Mouse (Mus musculus) inflammation-experienced regulatory T-cells, adult 6 months (primary cell): ENCODE results near the gene Insr. TPM values are rescaled to one million over a fixed set of nuclear protein-coding genes. Genes with fewer than 3 reads are reported as not detected.
"Not testable (repeated sequence)": the region's sequence is repeated elsewhere in the genome, so short reads cannot be mapped to it uniquely, and the experiment has no call there.

Experiments
- ATAC-seq: one replicate; pipeline ENCODE4 v1.8.0; 2017
- polyA plus RNA-seq, 3 experiments: library from polyadenylated mRNA; unstranded; fragments of 100-300 nt; shearing (Covaris generic); gene quantifications; one replicate each; pipeline ENCODE4 v1.2.1; 2017

Insr gene
- polyA plus RNA-seq, result 10 to 100 TPM in 2 of 3 experiments, 1 to 10 TPM in 1; 3.8 to 13.2 (median 12.0) TPM

DNA sequence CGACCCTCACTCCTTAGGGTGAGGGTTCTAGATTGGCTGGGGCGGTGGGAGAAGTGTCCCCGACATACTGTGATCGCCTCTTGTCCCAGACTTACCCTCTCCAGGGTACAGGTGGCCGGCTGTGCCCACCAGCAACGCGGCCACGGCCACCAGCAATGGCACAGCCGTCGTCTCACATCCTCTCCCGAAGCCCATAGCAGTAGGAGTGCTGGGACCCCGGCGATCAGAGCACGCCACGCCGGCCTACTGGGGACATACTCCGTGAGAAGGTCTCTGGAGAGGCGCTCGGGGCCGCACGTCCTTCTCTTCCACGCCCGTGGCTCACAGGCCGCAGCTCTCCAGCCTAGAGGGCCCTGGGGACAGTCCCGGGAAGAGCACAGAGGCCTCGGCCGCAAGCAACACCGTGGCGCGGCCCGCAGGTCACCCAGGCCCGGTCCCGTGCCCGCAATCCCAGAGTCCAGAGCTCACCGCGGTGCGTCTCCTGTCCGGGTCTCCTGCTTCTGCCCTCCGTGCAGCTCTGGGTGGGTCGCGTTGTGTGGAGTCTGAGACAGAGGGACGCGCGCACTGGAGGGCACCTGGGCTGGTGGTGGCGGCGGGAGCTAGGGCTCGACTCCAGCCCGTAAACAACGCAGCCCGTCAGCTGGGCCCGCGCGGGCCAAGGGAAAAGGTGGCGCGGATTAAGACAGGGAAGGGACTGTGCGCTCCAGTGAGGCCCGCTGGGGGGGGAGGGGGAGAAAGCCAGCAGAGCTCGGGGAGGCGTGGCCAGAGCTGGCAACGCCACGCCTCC lies at the start of gene Insr:
Insr (minus strand) TSS at position 684 of the 787 bp plus-strand sequence.
- ATAC-seq, result peak; percentile 98

DNA sequence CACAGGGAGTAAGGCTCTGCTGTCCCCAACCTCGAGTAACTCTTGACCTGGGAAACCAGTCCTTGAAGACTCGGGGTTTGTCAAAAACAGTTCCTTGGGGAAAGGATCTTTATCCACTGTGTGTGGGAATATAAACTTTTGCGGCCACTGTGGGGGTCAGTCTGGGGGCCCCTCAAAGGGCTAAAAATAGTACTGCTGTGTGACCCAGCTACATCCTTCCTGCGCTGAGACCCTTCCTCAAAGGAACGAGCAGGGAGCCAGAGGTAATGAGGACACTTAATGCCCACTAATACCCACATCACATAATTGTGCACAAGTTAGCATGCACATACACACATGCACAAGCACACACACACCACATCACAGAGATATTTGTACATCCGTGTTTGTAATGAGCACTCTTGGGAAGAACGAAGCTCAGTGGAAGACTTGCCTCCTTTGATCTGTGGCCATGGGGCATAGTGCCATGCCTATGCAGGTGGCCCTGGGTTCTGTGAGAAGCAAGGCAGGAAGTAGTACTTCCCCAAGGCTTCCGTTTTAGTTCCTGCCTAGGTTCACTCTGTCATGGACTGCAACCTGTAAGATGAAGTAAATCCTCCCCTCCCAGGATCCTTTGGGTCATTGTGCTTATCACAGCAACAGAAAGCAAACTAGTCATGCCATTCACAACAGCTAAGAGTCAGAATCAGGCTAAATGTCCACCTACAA lies 48.3 kb upstream of the Insr start:
- peak; percentile 63 for ATAC-seq

DNA sequence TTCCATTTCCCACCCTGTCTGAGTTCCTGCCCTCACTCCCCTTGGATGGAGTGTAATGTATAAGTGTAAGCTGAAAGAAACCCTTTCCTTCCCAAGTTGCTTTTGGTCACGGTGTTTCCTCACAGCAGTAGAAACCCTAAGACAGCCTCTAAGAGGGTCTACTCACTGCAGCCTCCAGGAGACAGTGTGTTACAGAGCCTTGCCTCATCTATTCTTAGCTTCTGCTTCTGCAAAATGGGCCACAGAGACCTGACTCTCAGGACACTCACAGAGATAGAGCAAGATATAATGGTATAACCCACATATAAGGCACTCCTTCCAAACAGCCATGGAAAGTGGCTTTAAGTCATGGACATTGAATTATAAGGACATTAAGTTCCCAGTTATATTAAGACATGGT lies 47.6 kb upstream of the Insr start:
- ATAC-seq, result no peak

DNA sequence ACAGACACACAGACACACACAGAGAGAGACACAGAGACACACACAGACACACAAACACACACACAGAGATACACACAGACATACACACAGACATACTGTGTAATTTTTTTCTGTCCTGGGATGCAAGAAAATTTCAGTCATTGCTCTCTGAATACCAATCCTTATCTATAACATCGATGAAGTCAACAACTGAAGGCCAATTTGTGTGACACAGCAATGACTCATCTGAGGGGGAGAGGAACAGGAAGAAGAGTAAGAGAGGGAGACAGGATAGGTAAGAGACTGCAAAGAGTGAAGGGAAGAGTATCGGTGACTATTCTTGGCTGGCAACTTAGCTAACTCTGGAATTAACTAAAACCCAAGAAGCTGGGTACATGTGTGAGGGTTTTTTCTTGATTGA lies 44.8 kb upstream of the Insr start:
- peak; percentile 76 for ATAC-seq

DNA sequence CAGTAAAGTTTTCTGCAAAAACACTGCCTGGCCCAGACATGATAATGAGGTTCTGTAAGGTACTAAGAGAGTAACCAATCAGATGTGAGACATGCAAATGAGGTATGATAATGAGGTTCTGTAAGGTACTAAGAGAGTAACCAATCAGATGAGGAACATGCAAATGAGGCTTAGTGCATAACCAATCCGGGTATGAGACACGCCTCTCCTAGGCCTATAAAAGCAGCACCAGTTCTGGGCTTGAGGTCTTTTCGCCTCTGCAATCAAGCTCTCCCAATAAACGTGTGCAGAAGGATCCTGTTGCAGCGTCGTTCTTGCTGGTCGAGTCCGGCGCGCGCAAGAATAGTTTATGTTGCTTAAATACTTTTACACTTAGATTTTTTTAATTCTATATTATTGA lies 39.9 kb upstream of the Insr start:
- not testable (repeated sequence) for ATAC-seq

DNA sequence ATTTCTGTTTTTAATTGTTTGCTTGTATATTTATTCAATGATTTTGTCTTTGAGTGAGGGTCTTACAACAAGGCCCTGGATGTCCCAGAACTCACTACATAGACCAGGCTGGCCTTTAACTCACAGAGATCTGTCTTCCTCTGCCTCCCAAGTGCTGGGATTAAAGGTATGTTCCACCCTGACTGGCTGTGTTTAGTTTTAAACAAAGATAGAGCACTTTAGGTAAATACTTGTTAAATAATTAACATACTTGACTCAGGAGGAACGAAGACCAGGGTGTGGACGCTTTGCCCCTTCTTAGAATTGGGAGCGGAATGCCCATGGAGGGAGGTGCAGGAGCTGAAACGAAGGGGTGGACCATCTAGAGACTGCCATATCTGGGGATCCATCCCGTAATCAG lies 37.2 kb upstream of the Insr start:
- ATAC-seq, result no peak

DNA sequence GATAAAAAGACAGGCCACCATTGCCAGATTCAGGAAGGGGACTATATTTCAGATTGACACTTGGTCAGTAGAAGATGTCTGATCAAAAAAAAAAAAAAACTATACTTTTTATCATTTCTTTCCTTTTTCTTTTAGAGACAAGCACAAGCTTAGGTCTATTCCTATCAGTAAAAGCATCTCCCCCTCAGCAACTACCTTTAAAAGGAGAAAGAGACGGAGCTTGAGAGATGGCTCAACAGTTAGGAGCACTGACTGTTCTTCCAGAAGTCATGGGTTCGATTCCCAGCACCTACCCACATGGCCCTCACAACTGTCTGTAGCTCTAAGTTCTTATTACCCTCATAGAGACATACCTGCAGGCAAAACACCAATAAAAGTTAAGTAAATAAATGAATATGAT lies 34.9 kb upstream of the Insr start:
- ATAC-seq, result no peak

DNA sequence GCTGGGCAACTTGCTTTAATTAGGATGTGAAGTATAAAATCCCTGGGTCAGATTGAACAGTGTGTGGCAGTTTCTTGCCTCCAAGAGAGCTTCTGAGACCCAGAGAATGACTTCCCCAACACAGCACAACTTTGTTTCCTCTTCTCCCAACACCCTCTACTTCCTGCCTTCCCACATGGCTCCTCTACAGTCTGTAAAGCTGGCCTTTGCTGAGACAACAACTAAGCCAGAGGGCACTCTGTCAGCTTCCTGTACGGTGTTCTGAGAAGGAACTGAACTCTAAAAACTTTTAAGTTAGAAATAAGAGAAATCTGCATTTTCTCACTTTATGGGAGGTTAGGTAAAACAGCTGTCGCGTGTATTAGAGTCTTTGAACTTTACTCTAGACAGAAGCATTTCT lies 34.4 kb upstream of the Insr start:
- no peak for ATAC-seq

DNA sequence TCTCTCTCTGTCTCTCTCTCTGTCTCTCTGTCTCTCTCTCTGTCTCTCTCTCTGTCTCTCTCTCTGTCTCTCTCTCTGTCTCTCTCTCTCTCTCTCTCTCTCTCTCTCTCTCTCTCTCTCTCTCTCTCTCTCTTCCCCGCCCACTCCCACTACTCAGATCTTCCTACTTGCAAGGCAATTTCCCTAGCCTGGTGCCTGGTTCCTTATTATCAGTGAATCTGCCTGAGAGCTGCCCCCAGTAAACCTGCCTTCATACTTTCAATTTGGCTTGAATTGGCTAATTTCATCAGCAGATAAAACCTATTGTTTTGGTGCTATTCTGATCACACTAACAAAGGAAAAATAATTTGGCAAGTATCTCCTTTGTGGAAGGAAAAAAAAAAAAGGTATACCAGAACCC lies 34.0 kb upstream of the Insr start:
- not testable (repeated sequence) for ATAC-seq

DNA sequence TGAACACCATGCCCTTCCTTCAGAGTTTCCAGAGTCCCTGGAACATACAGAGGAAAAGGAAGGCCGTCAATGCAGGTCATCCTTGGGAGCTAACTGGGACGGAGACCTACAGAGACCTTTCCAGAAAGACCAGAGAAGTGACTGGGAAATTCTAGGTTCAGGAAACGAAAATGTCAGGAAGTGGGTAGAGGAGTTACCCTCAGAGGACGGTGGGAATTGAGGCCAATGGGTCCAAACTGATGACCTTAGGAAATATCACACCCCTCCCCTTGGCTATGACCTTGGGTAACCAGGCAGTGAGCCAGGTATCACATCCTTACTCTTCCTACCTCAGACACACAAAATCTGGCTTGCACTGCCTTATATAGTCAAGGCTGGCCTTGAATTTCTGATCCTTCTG lies 32.1 kb upstream of the Insr start:
- ATAC-seq, result no peak

DNA sequence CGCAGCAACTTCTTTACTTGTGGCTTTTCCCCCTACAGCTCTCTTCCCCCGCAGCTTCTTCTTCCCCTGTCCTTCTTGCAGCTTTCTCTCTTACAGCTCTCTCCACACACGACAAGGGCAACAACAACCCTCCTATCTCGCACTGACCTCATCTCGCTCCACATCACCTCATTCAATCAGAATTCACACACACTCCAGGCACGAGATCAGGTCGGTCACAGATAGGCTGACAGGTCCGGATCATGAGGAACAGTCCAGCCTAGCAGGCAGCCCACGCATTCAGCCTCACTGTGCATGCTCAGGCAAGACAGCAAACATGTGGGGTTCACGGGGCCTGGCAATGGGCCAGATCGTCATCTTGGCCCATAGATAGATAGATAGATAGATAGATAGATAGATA lies 30.2 kb upstream of the Insr start:
- ATAC-seq, result no peak

DNA sequence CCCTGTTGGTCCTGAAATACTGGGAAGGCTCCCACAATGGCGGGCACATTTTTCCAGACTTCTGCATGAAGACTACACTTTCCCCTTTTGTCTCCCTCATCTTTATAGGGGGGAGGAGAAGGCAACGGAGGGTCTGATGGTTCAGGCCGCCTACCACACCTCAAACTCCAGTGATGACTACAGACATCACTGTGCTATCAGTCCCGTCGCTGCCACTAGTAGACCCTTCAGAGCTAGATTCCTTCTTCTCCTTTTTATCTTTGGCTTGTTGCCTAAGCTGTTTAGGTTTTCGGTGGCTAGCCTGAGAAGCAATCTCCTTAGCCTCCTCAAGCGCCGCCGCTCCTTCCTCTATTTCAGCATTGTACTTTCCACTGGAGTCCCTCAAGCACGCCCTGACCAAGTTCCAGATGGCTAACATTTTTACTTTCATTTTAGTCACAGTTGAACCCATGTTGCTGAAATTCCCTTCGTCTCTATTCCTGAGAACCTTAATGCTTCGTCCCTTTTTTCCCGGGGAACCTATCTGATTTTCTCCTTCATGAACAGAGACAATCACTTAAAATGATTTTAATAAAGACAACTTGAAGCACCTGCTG lies 28.9 kb upstream of the Insr start:
- ATAC-seq, result not testable (repeated sequence)

DNA sequence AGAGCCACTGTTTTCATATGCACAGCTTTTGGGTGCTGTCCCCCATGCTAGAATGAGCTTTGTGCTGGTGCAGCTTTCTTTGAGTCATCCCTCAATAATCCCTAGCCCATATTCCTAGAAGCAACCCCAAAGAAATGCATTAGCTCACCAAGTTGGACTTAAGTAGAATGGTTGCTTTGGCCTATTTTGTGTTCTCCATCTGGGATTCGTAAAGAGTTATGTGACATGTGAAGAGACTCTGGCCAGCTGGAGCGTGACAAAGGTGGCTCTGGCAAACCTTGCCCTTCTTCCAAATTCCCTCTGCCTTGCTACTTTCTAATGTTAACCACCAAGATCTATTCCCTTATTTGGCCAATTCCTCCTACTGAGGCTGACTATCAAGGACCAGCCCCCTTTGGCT lies 22.7 kb upstream of the Insr start:
- ATAC-seq, result no peak

DNA sequence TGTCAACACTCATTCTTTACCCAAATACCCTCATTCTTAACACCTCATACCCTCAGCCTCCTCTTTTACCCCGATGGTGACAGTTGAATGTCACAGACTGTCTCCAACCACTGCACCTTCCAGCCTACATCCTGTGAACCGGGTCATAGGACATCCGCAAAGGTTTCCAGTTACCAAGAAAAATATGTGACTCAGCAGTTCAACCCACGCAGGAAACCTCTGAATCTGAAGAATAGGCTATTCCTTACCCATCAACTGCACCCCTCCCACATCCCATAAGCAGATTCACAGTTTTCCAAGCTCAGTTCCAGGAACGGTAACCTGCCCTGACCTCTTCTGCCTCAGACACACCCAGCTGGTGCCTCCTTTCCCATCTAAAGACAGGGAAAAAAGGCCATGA lies 19.9 kb upstream of the Insr start:
- ATAC-seq, result peak; percentile 50

DNA sequence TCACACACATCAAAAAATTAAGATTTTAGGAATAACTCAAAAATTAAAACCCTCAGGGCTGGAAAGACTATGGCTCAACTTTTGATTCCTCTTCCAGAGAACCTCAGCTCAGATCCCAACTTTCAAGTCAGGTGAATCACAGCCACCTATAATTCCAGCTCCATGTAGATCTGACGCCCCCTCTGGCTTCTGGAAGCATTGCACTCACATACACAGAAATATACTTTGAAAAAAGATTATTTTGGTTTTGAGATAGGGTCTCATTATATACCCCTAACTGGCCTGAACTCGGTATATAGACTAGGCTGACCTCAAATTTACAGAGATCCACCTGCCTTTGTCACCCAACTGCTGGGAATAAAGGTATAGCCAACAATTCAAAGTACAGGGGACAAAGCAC lies 6.4 kb upstream of the Insr start:
- ATAC-seq, result no peak

DNA sequence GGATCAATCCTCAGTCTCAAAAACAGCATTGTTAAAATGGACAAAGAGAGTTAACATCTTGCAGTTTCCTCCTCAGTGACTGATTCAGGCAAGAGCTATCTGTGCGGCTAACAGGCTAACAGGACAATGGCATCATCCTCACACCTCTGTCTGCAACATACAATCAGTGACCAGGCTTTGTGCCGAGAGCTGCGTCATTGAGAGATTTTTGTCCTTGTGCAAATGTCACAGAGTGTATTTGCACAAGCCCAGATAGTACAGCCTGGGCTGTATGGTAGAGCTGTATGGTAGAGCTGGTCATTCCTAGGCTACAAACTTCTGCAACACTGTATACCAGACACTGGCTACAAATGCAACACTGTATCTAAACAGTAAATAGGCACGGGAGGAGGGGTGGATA lies 5.2 kb upstream of the Insr start:
- no peak for ATAC-seq

DNA sequence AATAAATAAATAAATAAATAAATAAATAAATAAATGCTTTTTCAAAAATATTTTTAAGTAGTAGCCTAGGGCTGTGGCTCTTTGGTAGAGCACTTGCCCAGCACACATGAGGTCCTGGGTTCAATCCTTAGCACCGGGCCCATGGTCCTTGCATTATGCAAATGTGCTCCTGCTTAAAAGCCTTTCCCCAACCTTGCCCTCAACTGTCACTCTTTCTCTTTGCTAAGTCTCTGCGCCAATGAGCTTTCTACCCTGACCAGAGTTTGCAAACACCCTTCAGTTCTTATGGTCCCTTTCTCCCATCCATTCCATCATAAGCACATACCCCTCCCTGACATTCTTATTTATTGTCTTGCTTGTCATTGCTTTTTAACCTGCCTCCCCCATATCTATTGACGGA lies 1.9 kb upstream of the Insr start:
- ATAC-seq, result no peak

DNA sequence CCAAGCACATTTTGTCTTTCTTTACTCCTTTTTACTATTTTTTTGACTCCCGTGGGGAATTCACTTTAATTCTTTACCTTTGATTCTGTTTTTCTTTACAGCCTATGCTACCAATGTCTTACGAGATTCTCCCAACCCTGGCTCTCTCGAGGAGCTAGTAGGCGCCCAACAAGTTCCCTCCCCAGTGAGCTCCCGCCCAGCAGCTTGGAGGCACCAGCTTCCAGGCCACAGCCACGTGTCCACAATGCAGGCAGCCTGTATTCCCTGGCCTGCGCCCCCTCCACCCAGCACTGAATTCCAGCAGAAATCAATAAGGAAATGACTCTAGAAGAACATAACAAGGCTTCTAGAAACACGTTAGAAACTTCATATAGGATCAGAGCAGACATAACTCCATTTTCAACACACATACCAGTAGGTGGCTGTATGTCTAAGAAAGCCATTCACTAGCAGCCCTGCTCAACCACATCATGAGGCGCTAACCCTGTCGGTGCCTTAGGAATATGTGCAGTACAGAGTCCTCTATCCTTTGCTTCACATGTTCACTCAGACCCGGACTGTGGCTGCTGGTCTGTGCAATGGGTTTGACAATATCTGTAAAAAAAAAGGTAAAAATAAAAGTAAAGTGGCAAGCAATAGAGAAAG lies 971 bp upstream of the Insr start:
- ATAC-seq, result no peak

DNA sequence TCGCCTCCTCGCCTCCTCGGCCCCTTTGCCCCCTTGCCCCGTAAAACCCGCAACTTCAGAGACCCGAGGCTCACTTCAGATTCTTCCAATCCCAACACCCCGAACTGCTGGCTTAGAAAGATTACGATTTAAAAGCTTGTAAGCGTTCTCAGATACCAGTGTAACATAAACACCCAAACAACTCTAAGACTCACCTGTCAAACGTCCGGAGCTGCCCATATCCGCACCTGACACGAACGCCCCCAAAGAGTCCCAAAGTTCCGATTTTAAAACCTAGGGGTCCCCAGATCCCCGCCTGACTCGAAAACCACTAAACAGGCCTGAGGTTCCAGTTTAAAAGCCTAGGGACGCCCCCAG lies 282 bp upstream of the Insr start:
- peak; percentile 1 for ATAC-seq

DNA sequence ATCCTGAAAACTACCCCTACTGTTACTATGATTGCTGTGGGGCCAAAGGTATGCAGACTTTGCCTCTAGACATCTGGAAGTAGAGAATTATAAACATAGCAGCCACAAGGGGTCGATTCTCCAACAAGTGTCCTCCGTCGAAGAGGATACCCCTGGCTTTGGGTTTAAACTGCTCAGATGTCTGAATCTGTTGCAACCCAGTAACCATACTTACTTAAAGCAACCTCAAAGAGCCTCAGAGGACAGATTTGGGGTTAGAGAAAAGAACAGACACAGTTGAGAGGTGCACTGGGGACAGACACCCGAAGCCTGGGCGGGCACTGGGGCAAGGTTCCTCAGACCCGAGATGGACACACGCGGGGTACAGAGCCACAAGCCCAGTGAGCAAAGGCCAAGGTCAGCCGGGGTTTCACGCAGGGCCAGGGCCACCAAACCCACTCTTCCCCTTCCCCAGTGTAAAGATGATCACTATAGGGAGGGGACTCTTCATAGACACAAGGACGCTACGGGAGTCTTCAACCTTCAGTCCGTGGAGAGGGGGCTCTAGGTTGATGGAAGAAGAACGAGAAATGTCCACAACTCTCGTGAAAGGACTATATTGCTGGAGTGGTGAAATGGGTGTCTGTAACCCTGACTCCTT lies 1.1 kb downstream of the Insr start:
- ATAC-seq, result no peak

DNA sequence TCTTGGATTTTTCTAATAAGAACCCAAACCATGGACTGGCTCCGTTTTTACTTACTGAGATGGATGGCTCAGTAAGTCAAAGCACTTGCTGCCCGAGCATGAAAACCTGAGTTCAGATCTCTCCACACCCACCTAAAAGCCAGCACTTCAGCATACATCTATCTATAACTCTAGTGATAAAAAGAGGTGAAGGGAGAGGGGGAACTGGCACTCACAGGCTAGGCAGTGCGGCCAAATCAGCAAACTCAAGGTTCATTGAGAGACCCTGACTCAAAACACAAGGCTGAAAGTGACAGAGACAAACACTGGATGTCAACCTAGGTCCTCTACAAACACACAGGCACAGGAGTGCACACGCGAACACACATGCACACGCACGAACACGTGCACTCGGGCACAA lies 2.2 kb downstream of the Insr start:
- ATAC-seq, result no peak

DNA sequence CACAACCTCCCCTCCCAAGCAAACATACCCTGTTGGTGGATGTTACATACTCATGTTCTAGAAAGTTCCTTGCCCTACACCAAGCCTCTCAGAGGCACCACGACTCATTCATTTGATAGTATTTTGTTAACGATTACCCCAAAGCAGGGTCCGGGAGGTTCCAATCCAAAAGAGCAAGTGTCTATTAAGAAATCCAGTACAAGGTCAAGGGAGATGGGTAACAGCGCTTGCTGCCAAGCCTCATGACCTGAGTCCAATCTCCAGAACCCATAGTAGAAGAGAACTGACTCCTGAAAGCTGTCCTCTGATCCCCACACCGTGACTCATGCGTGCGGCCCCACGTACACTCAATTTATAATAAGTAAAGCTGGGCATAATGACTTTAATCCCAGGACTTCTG lies 3.4 kb downstream of the Insr start:
- no peak for ATAC-seq

DNA sequence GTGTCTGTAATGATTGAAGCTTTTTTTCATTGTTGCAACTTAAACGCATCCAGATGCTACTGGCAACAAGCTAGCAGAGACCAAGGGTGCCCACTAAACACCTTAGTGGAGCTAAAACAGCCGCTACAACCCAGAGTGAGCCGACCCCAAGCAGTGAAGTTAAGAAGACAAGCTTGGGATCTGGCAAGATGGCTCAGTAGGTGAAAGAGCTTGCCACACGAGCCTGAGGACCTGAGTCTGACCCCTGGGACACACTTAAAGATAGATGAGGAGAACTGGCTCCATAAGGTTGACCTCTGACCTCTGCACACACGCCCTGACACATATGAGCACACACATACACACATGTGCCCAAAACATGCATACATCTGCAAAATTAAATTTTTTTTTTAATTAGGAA lies 4.2 kb downstream of the Insr start:
- no peak for ATAC-seq
